Mouse (Mus musculus): ENCODE data around the gene Zfp931. TPM values are rescaled to one million over a fixed set of nuclear protein-coding genes. Genes with fewer than 3 reads are reported as not detected.
"Not testable (repeated sequence)": the region's sequence is repeated elsewhere in the genome, so short reads cannot be mapped to it uniquely, and the experiment has no call there.

Gene Zfp931
- 10 to 100 TPM; 10.5 to 11.5 TPM for total RNA-seq (2021)
- long read RNA-seq, experiment 1, transcript Zfp931-201 (3 exons, 1,372 nt), result major isoform, 8 of 11 reads
- long read RNA-seq, experiment 1, partial matches to known transcripts, result 0 of 11 reads
- long read RNA-seq, experiment 1, other reads (novel, unspliced or antisense), result 3 of 11 reads
- long read RNA-seq, experiment 2, transcript Zfp931-201 (3 exons, 1,372 nt), result major isoform, 7 of 8 reads
- long read RNA-seq, experiment 2, partial matches to known transcripts, result 0 of 8 reads
- long read RNA-seq, experiment 2, other reads (novel, unspliced or antisense), result 0 of 8 reads

DNA sequence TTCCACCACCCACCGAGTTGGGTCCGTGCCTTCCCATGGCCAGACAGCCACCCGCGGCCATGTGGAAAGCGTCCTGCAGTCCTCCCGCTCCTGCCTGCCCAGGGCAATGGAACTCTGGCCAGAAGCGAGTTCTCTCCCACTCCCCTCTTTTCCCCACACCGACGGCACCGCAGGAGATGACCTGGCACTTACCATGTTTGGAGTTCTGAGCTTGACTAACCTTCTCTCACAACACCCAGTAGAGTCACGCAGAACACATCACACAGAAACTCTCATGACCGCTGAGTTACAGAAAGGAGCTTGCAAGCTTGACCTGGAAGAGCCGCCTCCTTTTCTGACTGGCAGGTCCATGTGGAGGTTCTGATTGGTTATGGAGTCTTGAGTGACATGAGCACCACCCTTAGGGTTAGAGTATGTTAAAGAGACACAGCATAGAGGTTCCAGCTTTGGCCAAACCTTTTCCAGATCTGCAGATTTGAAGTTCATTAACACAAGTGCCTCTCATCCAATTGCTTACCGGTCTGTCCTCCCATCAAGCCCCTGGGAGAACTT is at the start of gene Zfp931:
TSS of gene Zfp931 (minus strand) at position 311 of the 552 bp plus-strand sequence.
- not testable (repeated sequence) for DNase-seq (ENCODE audit: low spot score)

DNA sequence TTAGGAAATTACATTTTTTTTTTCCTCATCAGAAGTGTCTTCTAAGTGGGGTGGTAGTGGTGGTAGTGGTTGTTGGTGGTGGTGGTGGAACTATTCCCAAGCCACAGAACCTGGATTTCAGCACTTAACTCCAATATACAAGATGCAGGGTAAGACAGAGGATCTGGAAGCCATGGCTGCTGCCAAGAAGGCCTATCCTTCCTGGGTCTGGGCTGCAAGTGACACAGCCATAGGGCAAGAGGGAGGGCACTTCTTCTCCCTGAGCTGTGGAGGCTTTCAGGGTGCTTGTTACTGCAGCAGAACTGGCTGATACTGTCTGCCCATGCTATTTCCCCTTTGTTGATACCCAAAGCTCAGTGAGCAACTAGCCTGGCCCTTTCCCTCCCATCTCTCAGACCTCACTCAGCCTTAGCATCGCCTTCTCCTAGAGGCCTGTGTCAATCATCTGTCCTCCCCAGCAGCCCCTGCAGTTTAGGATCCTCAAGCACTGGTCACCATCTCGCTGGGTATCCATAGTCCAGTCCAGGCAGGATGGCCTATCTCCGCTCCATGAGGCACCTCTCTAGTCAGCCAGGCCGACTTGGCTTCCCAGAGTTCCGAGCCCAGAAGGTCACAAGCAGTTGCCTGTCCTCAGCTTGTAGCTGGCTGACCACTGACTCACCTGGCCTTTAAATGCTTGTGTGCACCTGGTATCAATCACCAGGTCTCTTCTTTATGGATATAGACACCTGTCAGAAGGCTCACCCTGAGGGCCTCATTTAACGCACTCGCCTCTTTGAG is 48.0 kb upstream of the Zfp931 start:
- DNase-seq (ENCODE audit: low spot score), result no peak

DNA sequence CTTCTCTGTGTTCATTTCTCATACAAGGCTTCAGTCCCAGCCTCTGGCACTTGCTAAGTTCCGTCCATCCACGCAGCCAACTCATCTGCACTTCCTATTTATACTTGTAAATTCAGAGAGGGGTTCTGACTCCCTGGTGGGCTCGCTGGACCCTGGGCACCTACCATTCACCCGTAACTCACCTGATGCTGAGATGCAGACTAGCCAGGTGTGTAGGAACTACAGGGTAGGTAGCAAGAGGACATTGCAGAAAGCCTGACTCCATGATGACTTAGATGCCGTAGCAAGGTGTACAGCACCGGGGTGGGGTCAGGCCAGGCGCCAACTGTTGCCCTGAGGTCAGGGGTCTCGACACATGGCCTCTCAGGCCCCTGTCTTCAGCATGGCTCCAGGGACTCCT is 47.2 kb upstream of the Zfp931 start:
- no peak for DNase-seq (ENCODE audit: low spot score)

DNA sequence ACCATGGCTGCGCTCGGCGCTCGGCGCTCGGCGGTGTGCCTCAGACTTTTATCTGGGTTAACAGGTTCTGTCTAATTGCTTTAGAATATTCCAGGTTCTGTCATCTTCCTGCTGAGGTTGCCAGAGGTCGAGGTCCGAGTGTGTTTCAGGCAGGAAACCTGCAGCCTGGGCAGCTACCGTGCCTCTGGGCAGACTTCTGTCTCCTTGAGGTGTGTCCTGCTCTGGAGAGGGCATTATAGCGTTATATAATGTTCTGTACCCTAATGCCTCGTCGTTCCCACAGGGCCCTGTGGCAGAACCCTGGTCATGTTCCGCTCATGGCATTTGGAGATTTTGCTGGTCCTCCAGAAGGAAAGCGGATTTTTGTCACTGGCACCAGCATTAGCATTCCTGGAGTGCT is 45.2 kb upstream of the Zfp931 start:
- no peak for DNase-seq (ENCODE audit: low spot score)

DNA sequence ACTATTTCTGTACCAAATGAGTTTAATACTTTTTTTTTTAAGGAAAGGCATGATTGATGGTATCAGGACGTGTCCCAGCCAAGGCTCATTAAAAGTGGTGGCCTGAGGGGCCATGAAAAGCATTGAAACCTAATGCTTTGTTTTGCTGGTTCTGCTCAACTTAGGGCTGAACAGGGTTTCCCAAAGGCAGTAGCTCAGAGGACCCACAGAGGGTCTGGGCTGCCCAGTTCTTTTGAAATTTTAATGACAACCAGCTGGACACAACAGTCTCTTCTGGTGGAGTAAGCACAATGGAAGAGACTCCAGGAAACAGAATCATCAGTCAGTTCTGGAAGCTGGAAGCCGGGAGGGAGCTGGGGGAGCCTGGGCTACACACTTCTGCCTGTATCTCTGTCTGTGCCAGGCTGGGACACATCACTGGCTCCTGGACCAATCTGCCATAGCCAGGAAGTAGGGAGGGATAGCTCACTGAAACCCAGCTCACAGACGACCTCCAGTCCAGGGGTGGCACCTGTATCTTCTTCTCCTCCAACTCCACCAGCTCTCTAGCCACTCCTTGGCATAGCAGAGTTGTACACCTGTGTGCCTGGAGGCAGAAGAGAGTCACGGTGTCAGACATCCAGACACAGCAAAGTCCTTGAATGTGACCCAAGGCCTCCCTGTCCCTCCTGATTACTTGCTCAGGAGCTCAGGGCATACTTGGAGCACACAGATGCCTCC is 43.8 kb upstream of the Zfp931 start:
- DNase-seq (ENCODE audit: low spot score), result no peak

DNA sequence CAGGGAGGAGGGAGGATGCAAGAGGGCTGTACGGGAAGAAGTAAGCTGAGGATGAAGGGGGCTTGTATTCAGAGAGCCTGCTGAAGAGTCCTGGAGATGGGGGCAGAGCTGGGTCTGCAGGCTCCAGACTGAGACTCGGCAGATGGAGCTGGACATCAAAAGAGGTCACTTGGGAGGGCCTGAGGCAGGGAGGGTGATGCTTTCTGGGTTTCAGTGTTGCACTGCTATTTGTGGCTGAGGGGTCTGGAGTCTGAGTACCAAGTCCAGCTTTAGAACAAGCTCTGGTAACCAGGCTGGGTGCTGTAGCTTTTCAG is 43.1 kb upstream of the Zfp931 start:
- no peak for DNase-seq (ENCODE audit: low spot score)

DNA sequence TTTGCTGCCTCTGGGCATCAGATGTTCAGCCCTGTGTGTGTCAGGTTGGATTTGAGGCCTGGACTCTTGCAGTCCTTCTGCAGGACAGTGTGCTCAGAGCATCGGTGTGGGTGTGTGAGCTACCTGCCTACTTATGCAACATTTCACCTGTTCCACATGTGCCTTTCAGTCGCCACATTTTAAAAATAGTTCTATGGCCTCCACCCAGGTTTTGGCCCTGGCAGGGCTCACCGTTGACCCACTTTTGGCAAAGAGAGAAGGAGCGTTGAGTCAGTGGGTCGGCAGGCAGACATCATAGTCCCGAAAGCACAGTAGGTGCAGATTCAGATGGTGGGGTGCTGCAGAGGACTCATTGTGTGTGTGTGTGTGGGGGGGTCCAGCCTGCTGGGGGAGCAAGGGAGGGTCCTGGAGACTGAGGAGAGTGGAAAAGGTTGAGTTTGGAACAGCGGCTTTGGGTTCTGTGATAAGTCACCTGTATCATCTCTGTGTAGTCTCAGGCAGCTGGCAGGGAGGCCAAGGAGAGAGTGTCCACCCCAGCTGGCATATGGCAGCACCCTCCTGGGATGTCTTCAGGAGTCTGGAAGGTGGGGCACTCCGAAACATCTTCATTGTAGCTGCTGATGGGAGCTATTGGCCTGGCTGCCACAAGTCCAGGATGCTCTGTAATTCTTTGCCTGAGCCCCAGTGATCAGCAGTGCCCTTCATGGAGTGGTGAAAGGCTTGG is 42.5 kb upstream of the Zfp931 start:
- no peak for DNase-seq (ENCODE audit: low spot score)

DNA sequence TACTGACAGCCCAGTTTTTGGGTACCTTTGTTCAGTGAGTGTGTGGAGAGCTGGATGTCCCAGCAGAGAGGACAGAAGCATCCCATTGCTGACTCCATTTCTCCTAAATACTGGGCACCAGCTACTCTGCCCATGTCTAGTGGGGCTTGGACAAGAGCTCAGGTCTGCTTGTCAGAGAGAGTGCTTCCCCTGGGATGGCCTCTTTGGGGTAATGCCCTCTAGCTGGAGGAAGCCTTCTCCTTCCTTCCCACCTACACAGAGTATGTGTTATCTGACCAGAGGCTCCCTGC is 42.0 kb upstream of the Zfp931 start:
- no peak for DNase-seq (ENCODE audit: low spot score)

DNA sequence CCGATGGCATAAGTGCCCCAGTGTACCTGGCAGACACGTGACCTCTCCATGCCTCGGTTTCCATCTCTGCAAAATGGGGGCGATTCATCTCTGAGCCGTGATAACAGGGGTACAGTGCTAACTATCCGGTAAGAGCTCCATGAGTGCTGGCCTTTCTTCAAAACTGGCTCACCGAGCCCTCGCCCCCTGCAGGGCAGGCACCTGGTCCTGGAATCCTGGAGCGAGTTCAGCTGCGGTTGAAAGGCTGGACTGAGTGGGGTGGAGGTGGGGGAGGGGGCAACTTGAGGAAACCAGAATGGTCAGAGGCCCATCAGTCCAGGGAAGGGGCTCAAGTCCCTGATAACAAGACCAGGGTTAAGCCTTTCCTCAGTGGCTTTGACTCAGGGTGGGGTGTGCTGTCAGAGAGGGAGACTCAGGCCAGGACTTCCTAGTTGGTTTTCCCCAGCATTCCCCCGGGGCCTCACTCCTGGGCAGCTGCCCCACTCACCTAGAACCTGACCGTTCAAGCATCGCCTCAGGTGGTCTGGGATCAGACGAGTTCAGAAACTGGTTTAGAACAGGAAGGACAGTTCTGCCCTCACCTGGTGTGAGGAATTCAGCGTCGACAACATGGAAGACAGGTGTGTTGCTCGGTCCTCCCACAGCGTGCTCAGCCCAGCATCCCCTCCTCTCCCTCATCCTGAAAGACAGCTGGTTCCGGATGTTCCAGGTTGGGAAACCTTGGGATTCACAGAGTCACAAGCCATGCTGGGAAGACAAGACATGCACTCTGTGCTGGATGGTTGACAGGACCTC is 41.5 kb upstream of the Zfp931 start:
- DNase-seq (ENCODE audit: low spot score), result no peak

DNA sequence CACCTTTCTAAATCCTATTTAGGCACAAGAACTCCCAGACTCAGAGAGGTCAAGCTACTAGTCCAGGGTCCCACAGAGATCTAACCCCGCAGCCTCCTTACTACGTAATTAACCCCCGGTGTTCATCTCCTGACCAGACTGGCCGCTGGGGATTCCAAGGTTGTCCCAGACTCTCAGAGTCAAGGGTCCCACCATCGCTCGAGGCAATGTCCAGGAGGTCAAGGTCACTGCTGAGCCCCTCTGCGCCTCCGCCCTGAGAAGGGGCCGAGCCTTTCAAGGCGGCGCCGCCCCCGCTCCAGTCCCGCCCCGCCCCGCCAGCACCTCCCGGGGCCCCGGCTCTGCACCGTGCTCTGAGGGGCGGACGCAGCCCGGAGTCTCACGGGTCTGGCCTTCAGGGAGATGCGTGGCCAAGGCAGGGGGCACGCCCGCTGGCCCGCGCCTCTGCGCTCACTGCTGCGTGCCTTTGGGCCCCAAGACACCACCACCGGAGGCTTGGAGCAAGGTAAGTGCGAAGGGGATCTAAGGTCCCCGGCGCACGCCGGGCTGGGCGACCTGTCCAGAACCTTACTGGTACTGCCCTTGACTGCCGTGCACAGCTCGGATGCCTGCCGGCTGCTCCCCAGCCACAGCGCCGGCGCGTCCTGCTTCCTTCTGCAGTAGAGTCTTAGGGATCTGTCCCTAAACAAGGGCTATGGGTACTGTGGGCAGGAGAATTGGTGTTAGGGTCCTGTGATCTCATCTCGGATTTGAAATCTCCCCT is 40.7 kb upstream of the Zfp931 start, which contains the start of gene Phactr3:
TSS of gene Phactr3 (plus strand) at position 175 of the 760 bp plus-strand sequence.
- DNase-seq (ENCODE audit: low spot score), result no peak

DNA sequence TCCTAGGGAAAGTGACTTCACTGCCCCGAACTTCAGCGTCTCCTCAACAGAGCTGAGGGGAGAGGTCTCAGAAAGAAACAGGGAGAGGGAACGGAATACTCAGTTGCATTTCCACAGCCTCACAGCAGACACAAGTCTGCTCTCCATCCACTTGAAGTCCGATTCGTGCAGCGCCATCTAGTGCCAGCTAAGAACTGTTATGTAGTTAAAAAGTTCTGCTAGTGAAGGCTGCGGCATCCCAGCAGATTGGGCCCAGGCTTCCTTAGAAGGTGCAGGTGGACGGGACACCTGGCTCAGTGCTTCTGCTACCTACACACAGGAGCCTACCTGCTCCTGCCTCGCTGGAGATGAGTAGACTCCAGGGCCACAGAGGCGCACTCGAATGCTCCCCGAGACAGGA is 39.7 kb upstream of the Zfp931 start:
- no peak for DNase-seq (ENCODE audit: low spot score)

DNA sequence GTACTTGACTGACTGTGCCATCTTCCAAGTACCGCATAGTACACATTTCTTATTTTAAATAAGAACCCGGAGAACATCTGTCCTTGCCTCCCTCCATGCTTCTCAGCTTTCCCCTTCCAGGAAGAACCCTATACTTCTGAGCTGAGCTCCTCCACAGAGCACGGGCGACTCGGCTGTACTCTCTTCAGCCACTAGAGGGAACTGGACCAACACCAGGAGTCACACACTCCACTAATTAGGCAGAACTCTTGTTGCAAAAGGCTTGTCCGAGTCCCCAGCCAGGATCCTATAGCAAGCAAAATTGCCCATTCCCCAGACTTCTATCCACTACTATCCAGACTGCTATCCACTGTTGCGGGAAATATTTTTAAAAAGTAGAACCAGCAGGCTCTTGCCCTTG is 23.7 kb upstream of the Zfp931 start:
- no peak for DNase-seq (ENCODE audit: low spot score)

DNA sequence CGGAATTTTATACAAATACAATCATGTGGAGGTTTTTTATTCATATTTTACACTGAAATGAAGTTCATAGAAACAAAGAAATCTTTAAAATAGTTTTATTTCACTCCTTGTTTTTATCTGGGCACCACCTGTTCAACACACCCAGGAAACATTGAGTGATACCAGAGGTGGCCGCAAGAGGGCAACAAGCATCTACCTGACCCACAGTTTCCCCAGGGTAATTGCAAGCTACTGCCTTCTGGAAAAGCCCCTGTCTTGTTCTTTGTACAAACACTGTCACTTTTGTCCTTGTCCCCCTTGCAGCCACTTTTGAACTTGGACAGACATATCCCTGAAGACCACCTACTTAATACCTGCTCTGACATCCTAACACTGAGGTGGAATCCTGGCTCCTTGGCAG is 19.7 kb upstream of the Zfp931 start:
- DNase-seq (ENCODE audit: low spot score), result no peak

DNA sequence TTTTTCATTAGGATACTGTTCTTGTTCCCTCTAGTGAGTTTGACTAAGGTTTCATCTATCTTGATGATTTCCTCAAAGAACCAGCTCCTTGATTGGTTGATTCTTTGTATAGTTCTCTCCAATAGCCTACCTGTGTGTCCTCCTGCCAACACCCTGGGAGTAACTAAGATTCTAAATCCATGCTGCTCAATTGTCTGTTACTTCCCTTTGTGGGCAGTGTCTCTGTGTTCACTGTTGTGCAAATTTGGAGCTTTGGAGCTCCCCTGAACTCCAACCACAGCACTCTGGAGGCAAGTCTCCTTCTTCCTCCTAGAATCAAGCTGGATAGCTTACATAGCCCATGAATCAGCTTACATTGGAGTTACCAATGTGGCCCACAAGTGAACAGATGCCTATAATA is 11.3 kb upstream of the Zfp931 start:
- no peak for DNase-seq (ENCODE audit: low spot score)

DNA sequence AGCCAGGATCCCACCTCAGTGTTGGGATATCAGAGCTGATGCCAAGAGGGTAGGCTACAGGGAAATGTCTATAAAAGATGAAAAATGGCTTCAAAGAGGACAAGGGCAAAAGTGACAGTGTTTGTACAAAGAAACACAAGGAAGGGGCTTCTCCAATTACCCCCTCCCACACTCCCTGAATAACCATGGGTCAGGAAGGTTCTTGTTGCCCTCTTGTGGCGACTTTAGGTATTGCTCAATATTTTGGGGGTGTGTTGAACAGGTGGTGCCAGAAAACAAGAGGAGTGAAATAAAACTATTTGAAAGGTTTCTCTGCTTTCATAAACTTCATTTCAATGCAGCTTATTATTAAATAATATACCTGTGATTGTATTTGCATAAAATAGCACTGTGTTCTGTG is 20.1 kb downstream of the Zfp931 start:
- peak; percentile 70 for DNase-seq (ENCODE audit: low spot score)

DNA sequence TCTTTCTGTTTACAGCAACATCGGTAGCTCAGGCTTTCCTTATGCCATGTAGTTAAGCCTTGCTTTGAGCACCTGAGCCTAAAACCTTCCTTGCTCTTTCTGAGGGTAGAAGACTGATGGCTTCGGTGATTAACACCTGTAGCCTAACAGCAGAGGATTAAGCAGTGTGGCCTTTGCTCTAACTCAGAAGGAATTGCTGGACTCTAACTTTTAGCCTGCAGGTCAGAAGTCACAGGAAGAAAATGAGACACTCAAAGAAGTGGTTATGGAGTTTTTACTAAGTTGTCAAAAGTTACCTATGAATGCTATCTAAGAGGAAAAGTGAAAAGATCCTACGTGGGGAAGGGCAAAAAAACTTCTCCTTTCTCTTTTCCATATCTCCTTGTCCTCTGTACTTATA is 50.7 kb downstream of the Zfp931 start:
- DNase-seq (ENCODE audit: low spot score), result not testable (repeated sequence)

DNA sequence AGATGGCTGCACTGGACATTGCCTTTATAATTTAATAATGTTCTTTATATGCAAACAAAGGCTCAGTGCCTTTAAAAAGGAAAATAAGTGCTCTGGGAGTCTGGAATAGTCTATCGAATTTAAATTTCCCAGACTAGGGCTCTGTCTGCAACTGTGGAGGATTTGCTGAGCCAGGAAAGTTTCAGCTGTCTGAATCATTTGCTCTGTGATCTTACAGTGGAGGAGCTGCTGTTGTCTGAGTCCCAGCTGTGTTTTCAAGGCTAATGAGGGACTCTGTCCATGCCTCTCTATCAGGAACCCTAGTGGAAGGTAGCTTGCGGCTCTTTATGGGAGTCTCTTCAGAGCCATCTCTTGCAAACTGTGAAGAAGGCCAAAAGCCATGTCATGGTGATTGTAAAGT is 54.4 kb downstream of the Zfp931 start:
- not testable (repeated sequence) for DNase-seq (ENCODE audit: low spot score)

DNA sequence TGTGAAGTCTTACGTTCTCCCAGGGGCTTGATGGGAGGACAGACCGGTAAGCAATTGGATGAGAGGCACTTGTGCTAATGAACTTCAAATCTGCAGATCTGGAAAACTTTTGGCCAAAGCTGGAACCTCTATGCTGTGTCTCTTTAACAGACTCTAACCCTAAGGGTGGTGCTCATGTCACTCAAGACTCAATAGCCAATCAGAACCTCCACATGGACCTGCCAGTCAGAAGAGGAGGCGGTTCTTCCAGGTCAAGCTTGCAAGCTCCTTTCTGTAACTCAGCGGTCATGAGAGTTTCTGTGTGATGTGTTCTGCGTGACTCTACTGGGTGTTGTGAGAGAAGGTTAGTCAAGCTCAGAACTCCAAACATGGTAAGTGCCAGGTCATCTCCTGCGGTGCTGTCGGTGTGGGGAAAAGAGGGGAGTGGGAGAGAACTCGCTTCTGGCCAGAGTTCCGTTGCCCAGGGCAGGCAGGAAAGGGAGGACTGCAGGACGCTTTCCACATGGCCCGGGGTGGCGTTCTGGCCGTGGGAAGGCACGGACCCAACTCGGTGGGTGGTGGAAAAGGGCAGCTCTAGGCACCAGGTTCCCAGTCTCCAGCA is 55.2 kb downstream of the Zfp931 start, which contains the start of gene Zfp971:
TSS of gene Zfp971 (plus strand) at position 274 of the 601 bp plus-strand sequence.
- peak; percentile 51 for DNase-seq (ENCODE audit: low spot score)

DNA sequence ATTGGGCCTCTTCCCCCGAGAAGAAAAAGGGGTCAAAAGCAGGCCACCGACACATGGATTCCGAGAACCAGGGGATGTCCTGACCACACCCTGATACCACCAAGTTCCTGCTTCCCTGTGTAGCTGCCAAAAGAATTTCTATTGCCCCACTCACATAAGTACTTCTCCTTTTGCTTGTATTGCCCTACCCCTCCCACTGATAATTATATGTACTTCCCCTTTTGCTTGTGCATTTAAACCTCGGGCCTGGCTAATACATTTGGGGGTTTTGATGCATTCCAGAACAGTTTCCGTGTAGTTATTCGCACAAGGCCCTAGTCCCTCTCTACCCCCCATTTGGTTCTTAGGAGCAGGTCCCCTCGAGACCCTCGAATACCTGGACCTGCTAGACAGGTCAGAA is 57.5 kb downstream of the Zfp931 start:
- not testable (repeated sequence) for DNase-seq (ENCODE audit: low spot score)

DNA sequence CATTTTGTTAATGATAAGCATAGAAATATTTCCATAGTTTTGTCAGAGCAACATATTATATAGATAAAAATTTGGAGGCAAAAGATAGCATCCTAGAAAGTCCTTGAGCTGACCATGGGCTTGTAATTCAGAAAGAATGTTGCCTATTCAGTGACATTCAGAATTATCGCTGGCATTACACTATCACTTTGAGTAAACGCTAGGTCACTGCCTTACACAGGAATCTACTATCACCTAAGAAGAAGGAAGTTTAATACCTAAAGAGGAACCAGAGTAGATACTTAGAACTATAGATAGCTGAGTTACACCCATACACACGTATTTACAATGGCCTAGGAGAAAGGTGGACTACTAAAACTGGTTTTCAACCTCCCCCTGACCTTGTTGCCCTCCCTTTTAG is 58.8 kb downstream of the Zfp931 start:
- DNase-seq (ENCODE audit: low spot score), result not testable (repeated sequence)
